Mouse (Mus musculus) brain, embryonic 14.5 days (tissue): ENCODE results near the gene Sept3.

ENCODE experiments used
- CTCF ChIP-seq: fragments of 200-500 bp; IDR thresholded peaks from 2 replicates; pipeline ENCODE4 v1.5.1; 2012; ENCODE audit warnings: inconsistent platforms, mild to moderate bottlenecking, moderate library complexity, borderline replicate concordance; ENCODE audit not compliant: insufficient read depth, insufficient read length; ENCODE audit errors: extremely low read depth
- POLR2A ChIP-seq: fragments of 200-500 bp; IDR thresholded peaks from 2 replicates; pipeline ENCODE4 v1.6.1; 2012; ENCODE audit warnings: mild to moderate bottlenecking, inconsistent platforms, borderline replicate concordance; ENCODE audit not compliant: poor library complexity, insufficient read depth, insufficient read length, severe bottlenecking; ENCODE audit errors: extremely low read depth

GRCm38 (mm10) chr15:82274927-82275901 is 521 bp downstream of the Sept3 start:
- TF ChIP-seq CTCF (no peak), POLR2A (peak; percentile 73)
